ENCODE assay signal across 8 mouse cellular contexts in genomic region chrX:169988571-169989218, GRCm38 (mm10). TPM values are rescaled to one million over a fixed set of nuclear protein-coding genes. Genes with fewer than 3 reads are reported as not detected.
DNase-seq lines count a peak whose midpoint lies in the region; ATAC-seq and TF ChIP-seq lines count a peak whose summit lies in the region.
"Not testable (repeated sequence)": the region's sequence is repeated elsewhere in the genome, so short reads cannot be mapped to it uniquely, and the experiment has no call there.

No protein-coding gene starts in this region.

- not testable (repeated sequence) for H3K4me3 ChIP-seq in embryonic facial prominence, embryonic 15.5 days (replicated peaks); heart, embryonic 11.5 days (ENCODE audit: low read depth, low read length); kidney, embryonic 15.5 days (replicated peaks); liver, embryonic 13.5 days (replicated peaks); stomach, embryonic 14.5 days (ENCODE audit: low read depth, low read length)

- WGBS in embryonic facial prominence, embryonic 15.5 days, result 93% methylated on average over 56 of the region's 56 CpGs
- WGBS in heart, embryonic 11.5 days (ENCODE audit: insufficient replicate concordance), result 90% methylated on average over 56 of the region's 56 CpGs
- 94% methylated on average over 56 of the region's 56 CpGs for WGBS in kidney, embryonic 15.5 days
- WGBS in liver, embryonic 13.5 days (ENCODE audit: insufficient replicate concordance), result 88% methylated on average over 56 of the region's 56 CpGs
- WGBS in stomach, embryonic 14.5 days, result 89% methylated on average over 56 of the region's 56 CpGs

- H3K9ac ChIP-seq in embryonic facial prominence, embryonic 15.5 days; heart, embryonic 11.5 days (ENCODE audit: low read depth, low read length); kidney, embryonic 15.5 days; liver, embryonic 13.5 days; stomach, embryonic 14.5 days (replicated peaks; ENCODE audit: low read depth, low read length): not testable (repeated sequence)

- not testable (repeated sequence) for H3K27me3 ChIP-seq in embryonic facial prominence, embryonic 15.5 days; heart, embryonic 11.5 days (ENCODE audit: control insufficient read depth, insufficient read depth, low read length); kidney, embryonic 15.5 days; liver, embryonic 13.5 days; stomach, embryonic 14.5 days (ENCODE audit: control insufficient read depth, insufficient read depth, low read length)

- not testable (repeated sequence) for TF ChIP-seq POLR2A in brain, embryonic 14.5 days (IDR thresholded peaks at IDR 0.05; ENCODE audit: borderline replicate concordance, extremely low read depth, insufficient read depth, insufficient read length, poor library complexity, severe bottlenecking)

- not testable (repeated sequence) for H3K4me1 ChIP-seq in embryonic facial prominence, embryonic 15.5 days; heart, embryonic 11.5 days (ENCODE audit: control insufficient read depth, insufficient read depth, low read length); kidney, embryonic 15.5 days; liver, embryonic 13.5 days (replicated peaks); stomach, embryonic 14.5 days (ENCODE audit: control insufficient read depth, insufficient read depth, low read length)

- peak; percentile 51 for DNase-seq in 416B (ENCODE audit: low read depth)
- DNase-seq in brain, embryonic 14.5 days (ENCODE audit: low read depth), result peak; percentile 78
- DNase-seq in liver, embryonic 13.5 days, result not testable (repeated sequence)
- peak; percentile 69 for DNase-seq in naive thymus-derived CD4-positive, alpha-beta T cell, adult 2 months (ENCODE audit: low read depth)

- 0 out of 2 replicates have a peak, but pooled peaks have one; percentile 22 for ATAC-seq in embryonic facial prominence, embryonic 15.5 days (ENCODE audit: insufficient number of reproducible peaks, low FRiP score, low TSS enrichment, low read depth)
- peak; percentile 43 for ATAC-seq in heart, embryonic 11.5 days (replicated peaks; ENCODE audit: insufficient number of reproducible peaks, low FRiP score, low TSS enrichment)
- peak; percentile 10; the same call in 1 of the 2 replicates for ATAC-seq in kidney, embryonic 15.5 days (replicated peaks; ENCODE audit: low FRiP score)
- 0 out of 2 replicates have a peak, but pooled peaks have one; percentile 4 for ATAC-seq in liver, embryonic 13.5 days (ENCODE audit: low read depth)
- 0 out of 2 replicates have a peak, but pooled peaks have one; percentile 1 for ATAC-seq in stomach, embryonic 14.5 days (ENCODE audit: insufficient number of reproducible peaks, insufficient read depth, low FRiP score, low read depth)

- peaks cover 39% of the 10 kb centered on the region for H3K9me3 ChIP-seq in embryonic facial prominence, embryonic 15.5 days (replicated peaks)
- H3K9me3 ChIP-seq in heart, embryonic 11.5 days (replicated peaks; ENCODE audit: control insufficient read depth, low read length), result peaks cover 52% of the 10 kb centered on the region
- H3K9me3 ChIP-seq in kidney, embryonic 15.5 days (replicated peaks), result peaks cover 44% of the 10 kb centered on the region
- peaks cover 51% of the 10 kb centered on the region for H3K9me3 ChIP-seq in liver, embryonic 13.5 days (replicated peaks)
- peaks cover 62% of the 10 kb centered on the region for H3K9me3 ChIP-seq in stomach, embryonic 14.5 days (ENCODE audit: control insufficient read depth, low read depth, low read length)

- TF ChIP-seq CTCF in brain, embryonic 14.5 days (IDR thresholded peaks at IDR 0.05; ENCODE audit: borderline replicate concordance, extremely low read depth, insufficient read depth, insufficient read length), result not testable (repeated sequence)

- not testable (repeated sequence) for H3K27ac ChIP-seq in embryonic facial prominence, embryonic 15.5 days (replicated peaks); heart, embryonic 11.5 days (ENCODE audit: low read depth, low read length); kidney, embryonic 15.5 days; liver, embryonic 13.5 days; stomach, embryonic 14.5 days (ENCODE audit: low read length)

- H3K36me3 ChIP-seq in embryonic facial prominence, embryonic 15.5 days, result peaks cover 48% of the 10 kb centered on the region
- peaks cover 48% of the 10 kb centered on the region for H3K36me3 ChIP-seq in heart, embryonic 11.5 days (ENCODE audit: control insufficient read depth, insufficient read depth, low read length)
- H3K36me3 ChIP-seq in kidney, embryonic 15.5 days, result peaks cover 53% of the 10 kb centered on the region
- peaks cover 56% of the 10 kb centered on the region for H3K36me3 ChIP-seq in liver, embryonic 13.5 days
- peaks cover 48% of the 10 kb centered on the region for H3K36me3 ChIP-seq in stomach, embryonic 14.5 days (ENCODE audit: control insufficient read depth, insufficient read depth, low read length)

- not testable (repeated sequence) for H3K4me2 ChIP-seq in embryonic facial prominence, embryonic 15.5 days (replicated peaks); heart, embryonic 11.5 days; kidney, embryonic 15.5 days; liver, embryonic 13.5 days; stomach, embryonic 14.5 days (replicated peaks; ENCODE audit: low read depth, low read length)

RNA-seq across cellular contexts. Expression of gene Gm21887, which starts 20.8 kb away (rescaled TPM):
- polyA plus RNA-seq in brain, embryonic 14.5 days (2012; rRNA removed), result 476 and 1,536 TPM in 2 replicates
- 190 and 192 TPM in 2 replicates for polyA plus RNA-seq in embryonic facial prominence, embryonic 15.5 days (2015; fragmentation: Nextera tagmentation; extraction: Ambion mirVana)
- 95.5 and 157 TPM in 2 replicates for polyA plus RNA-seq in heart, embryonic 11.5 days (2014; fragmentation: Nextera tagmentation; extraction: Ambion mirVana)
- polyA plus RNA-seq in kidney, embryonic 15.5 days (2015; fragmentation: Nextera tagmentation; extraction: Ambion mirVana), result 193 and 248 TPM in 2 replicates
- polyA plus RNA-seq in liver, embryonic 13.5 days (2015; fragmentation: Nextera tagmentation; extraction: Ambion mirVana), result 84.4 and 95.3 TPM in 2 replicates
- polyA plus RNA-seq in stomach, embryonic 14.5 days (2014; fragmentation: Nextera tagmentation; extraction: Ambion mirVana), result 236 and 294 TPM in 2 replicates
